Mouse (Mus musculus): ENCODE measurements around the gene Olfr221.
"Not testable (repeated sequence)": the region's sequence is repeated elsewhere in the genome, so short reads cannot be mapped to it uniquely, and the experiment has no call there.

Olfr221 gene

DNA sequence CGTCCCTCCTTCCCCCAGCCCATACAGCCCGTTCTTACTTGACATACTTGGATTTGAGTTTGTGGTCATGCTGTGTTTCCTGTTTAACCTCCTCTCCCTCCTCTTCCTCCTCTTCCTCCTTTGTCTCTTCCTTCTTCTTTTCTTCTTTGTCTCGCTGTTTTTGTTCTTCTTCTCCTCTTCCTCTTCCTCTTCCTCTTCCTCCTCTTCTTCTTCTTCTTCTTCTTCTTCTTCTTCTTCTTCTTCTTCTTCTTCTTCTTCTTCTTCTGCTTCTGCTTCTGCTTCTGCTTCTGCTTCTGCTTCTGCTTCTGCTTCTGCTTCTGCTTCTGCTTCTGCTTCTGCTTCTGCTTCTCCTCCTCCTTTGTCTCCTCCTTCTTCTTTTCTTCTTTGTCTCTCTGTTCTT lies at the start of gene Olfr221:
Gene Olfr221, minus strand, starts transcription at position 101 of the 400 bp plus-strand sequence.
- H3K27me3 ChIP-seq (ENCODE audit: insufficient read depth, low read length); H3K9me3 ChIP-seq (ENCODE audit: low read length); H3K4me3 ChIP-seq (replicated peaks; ENCODE audit: low read length): not testable (repeated sequence)

DNA sequence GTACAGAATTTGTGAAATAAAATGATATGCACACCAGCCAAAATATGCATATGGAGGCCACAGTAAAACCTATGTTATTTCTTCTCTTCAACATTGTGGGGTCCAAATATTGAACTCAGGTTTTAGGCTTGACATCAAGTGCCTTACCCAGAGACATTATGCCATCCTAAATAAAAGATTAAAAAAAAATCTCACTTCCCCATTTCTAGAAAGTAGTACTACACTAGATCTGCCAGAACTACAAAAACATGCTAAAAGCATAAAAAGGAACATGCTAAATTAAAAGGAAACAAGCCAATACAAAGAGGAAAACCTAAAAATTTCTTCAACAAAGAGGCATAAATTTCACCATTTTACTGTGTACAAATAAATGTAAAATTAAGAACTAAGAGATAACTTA lies 40.8 kb upstream of the Olfr221 start:
- H3K36me3 ChIP-seq (ENCODE audit: insufficient read depth, low read length): peaks cover 91% of the 10 kb centered on the region
- H3K27me3 ChIP-seq (ENCODE audit: insufficient read depth, low read length): no peaks in the 10 kb centered on the region
- no peaks in the 10 kb centered on the region for H3K9me3 ChIP-seq (ENCODE audit: low read length)
- no peak for TF ChIP-seq CTCF (conservative IDR thresholded peaks at IDR 0.05; ENCODE audit: low read length)
- no peak for TF ChIP-seq NANOG (IDR thresholded peaks at IDR 0.05; ENCODE audit: borderline replicate concordance, low read length)
- TF ChIP-seq POU5F1 (IDR thresholded peaks at IDR 0.05; ENCODE audit: borderline replicate concordance, low read length): no peak
- peaks cover 71% of the 10 kb centered on the region for H3K4me1 ChIP-seq (replicated peaks; ENCODE audit: low read depth, low read length)
- no peak overlapping the region for H3K4me3 ChIP-seq (replicated peaks; ENCODE audit: low read length)

More for the DNA sequence above, at the start of gene Olfr221:
- not testable (repeated sequence) for H3K36me3 ChIP-seq (ENCODE audit: insufficient read depth, low read length)
- peaks cover 20% of the 10 kb centered on the region for H3K4me1 ChIP-seq (replicated peaks; ENCODE audit: low read depth, low read length)

DNA sequence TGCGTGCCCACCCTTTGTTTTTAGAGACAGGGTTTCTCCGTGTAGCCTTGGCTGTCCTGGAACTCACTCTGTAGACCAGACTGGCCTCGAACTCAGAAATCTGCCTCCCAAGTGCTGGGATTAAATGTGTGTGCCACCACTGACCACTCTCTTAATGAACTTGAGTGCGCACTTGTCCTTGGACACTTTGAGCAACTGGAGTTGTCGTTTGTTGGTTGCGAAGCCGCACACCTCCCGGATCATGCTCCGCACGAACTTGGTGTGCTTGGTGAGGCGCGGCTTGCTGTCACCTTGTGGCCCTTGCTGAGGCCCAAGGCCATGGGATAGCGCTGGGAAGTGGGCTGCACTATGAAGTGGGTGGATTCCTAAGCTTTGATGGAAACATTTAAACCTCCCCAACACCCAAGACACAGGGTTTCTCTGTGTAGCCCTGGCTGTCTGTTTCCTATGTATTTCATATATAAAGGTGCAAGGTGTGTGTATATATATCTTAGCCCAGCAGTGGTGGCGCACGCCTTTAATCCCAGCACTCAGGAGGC lies 29.4 kb upstream of the Olfr221 start:
- peaks cover 61% of the 10 kb centered on the region for H3K36me3 ChIP-seq (ENCODE audit: insufficient read depth, low read length)
- H3K9me3 ChIP-seq (ENCODE audit: low read length): no peaks in the 10 kb centered on the region
- H3K27me3 ChIP-seq (ENCODE audit: insufficient read depth, low read length): no peaks in the 10 kb centered on the region
- peaks cover 66% of the 10 kb centered on the region for H3K4me1 ChIP-seq (replicated peaks; ENCODE audit: low read depth, low read length)
- H3K4me3 ChIP-seq (replicated peaks; ENCODE audit: low read length): no peak overlapping the region
- TF ChIP-seq CTCF (conservative IDR thresholded peaks at IDR 0.05; ENCODE audit: low read length): no peak
- TF ChIP-seq NANOG (IDR thresholded peaks at IDR 0.05; ENCODE audit: borderline replicate concordance, low read length): no peak
- no peak for TF ChIP-seq POU5F1 (IDR thresholded peaks at IDR 0.05; ENCODE audit: borderline replicate concordance, low read length)

DNA sequence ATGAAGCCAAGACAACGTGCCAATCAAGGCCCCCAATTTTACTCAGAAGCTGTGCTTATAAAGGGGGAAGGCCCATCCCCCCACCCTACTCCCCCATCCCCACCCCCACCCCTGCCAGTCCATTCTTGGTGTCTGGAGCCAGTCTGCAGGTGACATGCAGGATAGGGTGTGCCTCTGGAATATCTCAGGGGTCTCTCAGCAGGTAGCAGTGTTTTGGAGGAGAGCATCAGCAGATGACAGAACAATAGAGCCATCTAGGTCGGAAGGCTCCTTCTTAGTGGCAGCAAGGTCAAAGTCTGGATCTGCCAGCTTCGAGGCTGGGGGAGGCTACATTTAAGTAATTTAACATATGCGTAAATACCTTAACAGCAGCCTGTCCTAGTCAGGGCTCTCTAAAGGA lies 23.9 kb upstream of the Olfr221 start:
- Histone ChIP-seq H3K27me3 (ENCODE audit: insufficient read depth, low read length) (no peaks in the 10 kb centered on the region), H3K36me3 (ENCODE audit: insufficient read depth, low read length) (peaks cover 8% of the 10 kb centered on the region), H3K9me3 (ENCODE audit: low read length) (no peaks in the 10 kb centered on the region), H3K4me1 (replicated peaks; ENCODE audit: low read depth, low read length) (peaks cover 84% of the 10 kb centered on the region), H3K4me3 (replicated peaks; ENCODE audit: low read length) (no peak overlapping the region; the same call in 1 of the 2 replicates)
- TF ChIP-seq POU5F1 (IDR thresholded peaks at IDR 0.05; ENCODE audit: borderline replicate concordance, low read length) (no peak), NANOG (IDR thresholded peaks at IDR 0.05; ENCODE audit: borderline replicate concordance, low read length) (peak; percentile 78), CTCF (conservative IDR thresholded peaks at IDR 0.05; ENCODE audit: low read length) (no peak)

DNA sequence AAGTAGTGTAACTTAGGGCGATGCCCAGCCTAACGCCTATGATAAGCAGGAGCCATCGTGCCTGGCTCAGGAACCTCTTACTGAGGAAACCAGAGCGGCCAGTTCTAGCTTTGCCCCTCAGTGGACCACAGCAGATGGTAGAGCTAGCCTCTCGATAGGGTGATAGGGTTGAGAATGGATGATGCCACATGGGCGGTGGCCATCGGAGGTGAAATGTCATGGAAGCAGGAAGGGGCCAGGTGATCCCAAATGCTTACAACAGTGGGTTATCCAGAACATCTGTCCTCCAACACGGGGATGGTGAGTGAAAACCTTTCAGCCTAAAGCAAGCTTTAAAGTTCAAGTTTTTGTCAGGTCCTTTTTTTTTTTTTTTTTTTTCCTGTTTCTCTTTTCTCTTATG lies 19.5 kb upstream of the Olfr221 start:
- no peak for TF ChIP-seq CTCF (conservative IDR thresholded peaks at IDR 0.05; ENCODE audit: low read length)
- no peak for TF ChIP-seq NANOG (IDR thresholded peaks at IDR 0.05; ENCODE audit: borderline replicate concordance, low read length)
- TF ChIP-seq POU5F1 (IDR thresholded peaks at IDR 0.05; ENCODE audit: borderline replicate concordance, low read length): no peak
- Histone ChIP-seq H3K9me3 (ENCODE audit: low read length) (peaks cover 3% of the 10 kb centered on the region; the same call in 1 of the 2 replicates), H3K36me3 (ENCODE audit: insufficient read depth, low read length) (no peaks in the 10 kb centered on the region; the same call in 1 of the 2 replicates), H3K4me1 (replicated peaks; ENCODE audit: low read depth, low read length) (peaks cover 68% of the 10 kb centered on the region), H3K27me3 (ENCODE audit: insufficient read depth, low read length) (no peaks in the 10 kb centered on the region), H3K4me3 (replicated peaks; ENCODE audit: low read length) (0 out of 2 replicates have a peak overlapping the region, but pooled peaks have one; percentile 5)

DNA sequence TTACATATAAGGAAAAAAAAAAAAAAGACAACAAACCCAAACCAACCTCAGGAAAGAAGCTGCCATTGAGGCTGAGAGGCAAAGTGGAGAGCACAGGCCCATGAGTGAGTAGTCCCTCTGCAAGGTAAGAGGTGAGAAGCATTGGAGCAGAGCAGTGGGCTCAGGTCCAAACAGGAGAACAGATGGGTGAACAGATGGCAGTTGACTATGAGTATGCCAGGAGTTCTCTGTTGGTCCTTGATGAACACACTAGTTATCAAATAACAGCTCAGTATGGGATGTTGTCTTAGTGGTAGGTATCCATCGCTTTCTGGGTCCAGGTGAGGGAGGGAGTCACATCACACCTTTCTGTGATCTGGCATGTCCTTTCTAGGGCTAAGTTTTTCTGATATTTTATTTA lies 18.5 kb upstream of the Olfr221 start:
- H3K9me3 ChIP-seq (ENCODE audit: low read length): peaks cover 13% of the 10 kb centered on the region
- no peaks in the 10 kb centered on the region for H3K27me3 ChIP-seq (ENCODE audit: insufficient read depth, low read length)
- no peak overlapping the region for H3K4me3 ChIP-seq (replicated peaks; ENCODE audit: low read length)
- TF ChIP-seq NANOG (IDR thresholded peaks at IDR 0.05; ENCODE audit: borderline replicate concordance, low read length) (no peak), CTCF (conservative IDR thresholded peaks at IDR 0.05; ENCODE audit: low read length) (no peak), POU5F1 (IDR thresholded peaks at IDR 0.05; ENCODE audit: borderline replicate concordance, low read length) (no peak)
- H3K4me1 ChIP-seq (replicated peaks; ENCODE audit: low read depth, low read length): peaks cover 64% of the 10 kb centered on the region
- peaks cover 6% of the 10 kb centered on the region; the same call in 1 of the 2 replicates for H3K36me3 ChIP-seq (ENCODE audit: insufficient read depth, low read length)

DNA sequence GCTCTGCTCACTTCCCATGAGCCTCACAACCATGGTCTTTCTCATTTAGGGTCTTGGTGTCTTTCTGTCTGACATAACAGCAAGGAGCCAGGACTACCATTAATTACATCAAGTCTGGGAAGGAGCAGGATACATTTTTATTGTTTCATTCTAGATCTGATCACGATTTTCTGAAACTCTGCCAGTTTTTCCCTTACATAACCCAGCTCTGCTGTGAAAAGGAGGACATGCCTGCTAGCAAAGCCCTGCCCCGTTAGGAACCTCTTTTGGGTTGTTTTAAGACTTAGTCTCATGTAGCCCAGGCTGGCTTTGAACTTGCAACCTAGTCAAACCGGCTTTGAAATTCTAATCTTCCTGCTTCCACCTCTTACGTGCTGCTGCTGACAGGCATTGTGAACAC lies 17.7 kb upstream of the Olfr221 start:
- TF ChIP-seq NANOG (IDR thresholded peaks at IDR 0.05; ENCODE audit: borderline replicate concordance, low read length) (no peak), POU5F1 (IDR thresholded peaks at IDR 0.05; ENCODE audit: borderline replicate concordance, low read length) (no peak), CTCF (conservative IDR thresholded peaks at IDR 0.05; ENCODE audit: low read length) (no peak)
- Histone ChIP-seq H3K9me3 (ENCODE audit: low read length) (peaks cover 19% of the 10 kb centered on the region), H3K27me3 (ENCODE audit: insufficient read depth, low read length) (no peaks in the 10 kb centered on the region), H3K36me3 (ENCODE audit: insufficient read depth, low read length) (peaks cover 6% of the 10 kb centered on the region; the same call in 1 of the 2 replicates), H3K4me1 (replicated peaks; ENCODE audit: low read depth, low read length) (peaks cover 60% of the 10 kb centered on the region), H3K4me3 (replicated peaks; ENCODE audit: low read length) (no peak overlapping the region)

DNA sequence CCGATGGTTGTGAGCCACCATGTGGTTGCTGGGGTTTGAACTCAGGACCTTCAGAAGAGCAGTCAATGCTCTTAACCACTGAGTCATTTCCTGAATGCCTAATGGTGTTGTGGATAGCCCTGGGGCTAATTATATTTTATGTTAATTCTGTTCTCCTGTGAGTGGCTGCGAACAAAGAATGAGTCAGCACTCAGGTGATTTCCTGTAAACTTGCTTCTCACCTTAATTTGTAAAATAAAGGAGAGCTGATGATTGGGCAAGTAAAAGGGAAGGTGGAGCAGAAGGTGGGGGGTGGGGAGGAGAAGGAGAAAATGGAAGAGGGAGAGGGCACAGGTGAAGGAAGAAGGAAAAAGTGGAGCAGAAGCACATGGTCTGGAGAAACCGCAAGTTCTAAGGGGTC lies 10.5 kb upstream of the Olfr221 start:
- H3K4me1 ChIP-seq (replicated peaks; ENCODE audit: low read depth, low read length); H3K27me3 ChIP-seq (ENCODE audit: insufficient read depth, low read length); H3K4me3 ChIP-seq (replicated peaks; ENCODE audit: low read length): not testable (repeated sequence)
- Histone ChIP-seq H3K36me3 (ENCODE audit: insufficient read depth, low read length) (peaks cover 18% of the 10 kb centered on the region), H3K9me3 (ENCODE audit: low read length) (peaks cover 67% of the 10 kb centered on the region)

DNA sequence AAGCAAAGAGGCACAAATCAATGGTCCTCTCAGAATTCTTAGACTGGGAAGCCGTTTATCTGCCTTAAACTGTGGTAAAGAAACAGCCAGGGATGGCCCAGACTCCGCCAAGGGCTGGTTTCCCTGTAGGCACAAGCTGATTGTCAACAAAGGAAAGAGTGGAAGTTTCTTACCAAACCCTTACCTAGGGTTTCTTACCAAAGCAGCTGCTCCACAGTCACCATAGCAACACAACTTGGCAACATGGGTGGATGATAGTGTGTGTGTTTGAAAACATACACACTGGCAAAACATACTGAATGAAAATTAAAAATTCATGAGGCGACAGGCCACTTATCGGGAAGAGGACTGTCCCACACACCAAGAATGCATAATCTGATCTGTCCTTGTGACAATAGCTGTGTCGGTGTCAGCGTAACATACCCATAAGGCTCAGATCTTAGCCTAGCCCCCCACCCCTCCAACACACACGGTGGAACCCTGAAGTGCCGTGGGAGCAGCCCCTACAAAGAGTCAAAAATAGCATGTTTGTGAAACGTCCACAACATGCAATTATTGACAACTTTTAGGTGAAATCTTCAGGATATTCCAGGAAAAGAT lies 3.8 kb upstream of the Olfr221 start:
- Histone ChIP-seq H3K36me3 (ENCODE audit: insufficient read depth, low read length) (no peaks in the 10 kb centered on the region), H3K9me3 (ENCODE audit: low read length) (peaks cover 15% of the 10 kb centered on the region), H3K27me3 (ENCODE audit: insufficient read depth, low read length) (no peaks in the 10 kb centered on the region), H3K4me1 (replicated peaks; ENCODE audit: low read depth, low read length) (peaks cover 25% of the 10 kb centered on the region), H3K4me3 (replicated peaks; ENCODE audit: low read length) (no peak overlapping the region)
- TF ChIP-seq POU5F1 (IDR thresholded peaks at IDR 0.05; ENCODE audit: borderline replicate concordance, low read length): no peak
- TF ChIP-seq NANOG (IDR thresholded peaks at IDR 0.05; ENCODE audit: borderline replicate concordance, low read length): no peak
- TF ChIP-seq CTCF (conservative IDR thresholded peaks at IDR 0.05; ENCODE audit: low read length): no peak
